Mouse (Mus musculus): Measurements from ENCODE around the gene Tex19.1. TPM values are rescaled to one million over a fixed set of nuclear protein-coding genes. Genes with fewer than 3 reads are reported as not detected.

Gene Tex19.1
- total RNA-seq, 2 experiments from 2014 or later: not detected

- DNase-seq (ENCODE audit: low spot score in 2 of 2): no peak
Measured at GRCm38 (mm10) chr11:121143325-121144015, 2.5 kb upstream of the Tex19.1 start.

- no peak for DNase-seq (ENCODE audit: low spot score in 2 of 2)
Measured at GRCm38 (mm10) chr11:121148193-121148592, 2.2 kb downstream of the Tex19.1 start.

GRCm38 (mm10) chr11:121154203-121154602 lies 8.3 kb downstream of the Tex19.1 start:
- no peak for DNase-seq (ENCODE audit: low spot score in 2 of 2)

GRCm38 (mm10) chr11:121156411-121156891 lies 10.5 kb downstream of the Tex19.1 start:
- no peak for DNase-seq (ENCODE audit: low spot score in 2 of 2)

GRCm38 (mm10) chr11:121159971-121160370 lies 14.0 kb downstream of the Tex19.1 start, which contains the start of gene Uts2r:
Uts2r (plus strand) TSS chr11:121160271.
- no peak for DNase-seq (ENCODE audit: low spot score in 2 of 2)

- DNase-seq (ENCODE audit: low spot score in 2 of 2): no peak
Measured at GRCm38 (mm10) chr11:121160636-121161346, 14.8 kb downstream of the Tex19.1 start.

GRCm38 (mm10) chr11:121163751-121164150 lies 17.8 kb downstream of the Tex19.1 start:
- no peak for DNase-seq (ENCODE audit: low spot score in 2 of 2)

- no peak for DNase-seq (ENCODE audit: low spot score in 2 of 2)
Measured at GRCm38 (mm10) chr11:121173203-121173602, 27.3 kb downstream of the Tex19.1 start.

- no peak for DNase-seq (ENCODE audit: low spot score in 2 of 2)
Measured at GRCm38 (mm10) chr11:121174234-121174633, 28.3 kb downstream of the Tex19.1 start.

GRCm38 (mm10) chr11:121176285-121177270 lies 30.6 kb downstream of the Tex19.1 start:
- DNase-seq (ENCODE audit: low spot score in 2 of 2): peak; percentile 51 to 60

GRCm38 (mm10) chr11:121189681-121190080 lies 43.7 kb downstream of the Tex19.1 start:
- DNase-seq (ENCODE audit: low spot score in 2 of 2): no peak

- no peak for DNase-seq (ENCODE audit: low spot score in 2 of 2)
Measured at GRCm38 (mm10) chr11:121192742-121193141, 46.8 kb downstream of the Tex19.1 start.

GRCm38 (mm10) chr11:121193415-121193814 lies 47.5 kb downstream of the Tex19.1 start:
- no peak for DNase-seq (ENCODE audit: low spot score in 2 of 2)

Other genes starting within 250 kb of the Tex19.1 start
- 1 to 10 TPM; 7.2 to 9.3 TPM for gene Ccdc57, start 213.3 kb upstream of the Tex19.1 start, total RNA-seq (2021)
- 1 to 10 TPM; 3.9 to 4.0 TPM for gene Slc16a3, start 197.7 kb upstream of the Tex19.1 start, total RNA-seq (2021)
- gene Csnk1d, start 154.8 kb upstream of the Tex19.1 start, total RNA-seq (2021): 100 to 1,000 TPM; 117 to 135 TPM
- 1 to 10 TPM; 1.1 to 2.2 TPM for gene Cd7, start 106.7 kb upstream of the Tex19.1 start, total RNA-seq (2021)
- not detected for gene Sectm1b, start 82.6 kb upstream of the Tex19.1 start, total RNA-seq (2021)
- gene Sectm1a, start 64.9 kb upstream of the Tex19.1 start, total RNA-seq (2021): not detected
- gene Tex19.2, start 27.5 kb upstream of the Tex19.1 start, total RNA-seq (2021): not detected
- under 1 TPM; 0.19 to 0.21 TPM for gene Uts2r, start 14.1 kb downstream of the Tex19.1 start, total RNA-seq (2021)
- 10 to 100 TPM; 19.6 to 22.3 TPM for gene Hexdc, start 58.3 kb downstream of the Tex19.1 start, total RNA-seq (2021)
- 1 to 10 TPM; 8.2 TPM for gene Ogfod3, start 58.6 kb downstream of the Tex19.1 start, total RNA-seq (2021)
- gene Cybc1, start 83.2 kb downstream of the Tex19.1 start, total RNA-seq (2021): 10 to 100 TPM; 20.0 to 20.4 TPM
- 10 to 100 TPM; 38.4 to 49.2 TPM for gene Narf, start 91.1 kb downstream of the Tex19.1 start, total RNA-seq (2021)
- 10 to 100 TPM; 79.6 to 82.2 TPM for gene Foxk2, start 113.8 kb downstream of the Tex19.1 start, total RNA-seq (2021)
- gene Wdr45b, start 208.3 kb downstream of the Tex19.1 start, total RNA-seq (2021): 10 to 100 TPM; 68.5 to 75.4 TPM
- 10 to 100 TPM; 42.4 to 51.4 TPM for gene Rab40b, start 242.1 kb downstream of the Tex19.1 start, total RNA-seq (2021)

Data from left cerebral cortex, adult 18-20 months (tissue).